Mouse (Mus musculus) intestine, embryonic 14.5 days (tissue): ENCODE measurements around the gene Apobec2. TPM values are rescaled to one million over a fixed set of nuclear protein-coding genes. Genes with fewer than 3 reads are reported as not detected.
A peak's percentile ranks its signal among the peaks of the same experiment; 100 is the strongest.

ENCODE experiments used
- ATAC-seq: fragments of 200-750 bp; cut with Nextera tagmentation; replicated peaks from 2 replicates; pipeline ENCODE4 v1.8.0; 2017; ENCODE audit warnings: low read depth, moderate number of reproducible peaks, moderate TSS enrichment, moderate library complexity; ENCODE audit not compliant: low FRiP score, low TSS enrichment
- DNase-seq: peaks from one replicate; pipeline ENCODE4 v3.0.0-alpha.2; 2018; ENCODE audit warnings: low spot score
- H3K27ac ChIP-seq: fragments of 300-500 bp; sonication (generic); 2 replicates; pipeline ENCODE4 v1.5.1; 2014; ENCODE audit warnings: low read depth, mild to moderate bottlenecking, control low read depth
- H3K27me3 ChIP-seq: fragments of 300-500 bp; sonication (generic); replicated peaks from 2 replicates; pipeline ENCODE4 v1.6.1; 2014; ENCODE audit warnings: low read length, control low read depth; ENCODE audit not compliant: control insufficient read depth, insufficient read depth
- H3K36me3 ChIP-seq: fragments of 300-500 bp; sonication (generic); 2 replicates; pipeline ENCODE4 v1.6.1; 2014; ENCODE audit warnings: low read length, control low read depth; ENCODE audit not compliant: control insufficient read depth, insufficient read depth
- H3K4me1 ChIP-seq: fragments of 300-500 bp; sonication (generic); replicated peaks from 2 replicates; pipeline ENCODE4 v1.6.1; 2014; ENCODE audit warnings: low read length, control low read depth, mixed read lengths; ENCODE audit not compliant: control insufficient read depth, insufficient read depth
- H3K4me2 ChIP-seq: fragments of 300-500 bp; sonication (generic); 2 replicates; pipeline ENCODE4 v1.6.1; 2014; ENCODE audit warnings: low read length
- H3K4me3 ChIP-seq: fragments of 300-500 bp; sonication (generic); 2 replicates; pipeline ENCODE4 v1.5.1; 2014; ENCODE audit warnings: low read depth, low read length, control low read depth, mixed read lengths
- H3K9ac ChIP-seq: fragments of 300-500 bp; sonication (generic); 2 replicates; pipeline ENCODE4 v1.6.1; 2014; ENCODE audit warnings: mild to moderate bottlenecking, low read length
- H3K9me3 ChIP-seq: fragments of 300-500 bp; sonication (generic); 2 replicates; pipeline ENCODE4 v1.6.1; 2016; ENCODE audit warnings: low read length, control low read depth; ENCODE audit not compliant: control insufficient read depth
- WGBS: fragments of 180-500 bp; shearing (Covaris S2); extraction: QIAGEN DNeasy Blood & Tissue Kit; methylation state at CpG from one replicate; pipeline ENCODE4 v1.1.7; 2014; 5-methylcytosine and 5-hydroxymethylcytosine counted together
- polyA plus RNA-seq: library from polyadenylated mRNA; unstranded; fragments of >200 nt; fragmentation: Nextera tagmentation; extraction: Ambion mirVana; gene quantifications from 2 replicates; pipeline ENCODE4 v1.2.1, GENCODE M21; 2014

Apobec2 gene
- polyA plus RNA-seq, 1 experiment from 2014 or later: 2.4 TPM

DNA sequence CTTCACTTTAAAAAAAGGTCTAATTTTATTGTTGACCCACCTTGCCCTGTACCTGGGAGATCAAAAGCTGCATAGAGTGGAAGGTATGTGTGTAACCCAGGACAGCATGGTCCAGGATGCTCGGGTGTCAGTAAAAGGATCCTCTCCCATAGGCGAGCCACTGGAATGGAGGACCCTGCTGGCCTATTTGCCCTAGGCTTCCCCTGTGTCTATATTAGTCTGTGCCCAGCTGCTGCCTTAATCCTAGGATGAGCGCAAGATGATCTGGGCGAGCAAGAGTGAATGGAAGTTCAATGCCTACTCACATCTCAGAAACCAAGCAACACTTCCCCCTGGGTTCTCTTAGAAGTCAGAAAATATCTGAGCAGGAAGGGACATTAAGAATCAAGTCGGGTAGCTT lies 1.7 kb downstream of the Apobec2 start:
- 63% methylated on average over 5 of the region's 5 CpGs for WGBS
- H3K27me3 ChIP-seq: no peaks in the 10 kb centered on the region
- no peak for DNase-seq
- H3K9me3 ChIP-seq: no peaks in the 10 kb centered on the region
- H3K9ac ChIP-seq: no peak overlapping the region
- peak overlapping the region; percentile 81 for H3K27ac ChIP-seq
- H3K36me3 ChIP-seq: no peaks in the 10 kb centered on the region
- no peak overlapping the region for H3K4me2 ChIP-seq
- H3K4me1 ChIP-seq: peaks cover 52% of the 10 kb centered on the region
- ATAC-seq: no peak
- no peak overlapping the region for H3K4me3 ChIP-seq

DNA sequence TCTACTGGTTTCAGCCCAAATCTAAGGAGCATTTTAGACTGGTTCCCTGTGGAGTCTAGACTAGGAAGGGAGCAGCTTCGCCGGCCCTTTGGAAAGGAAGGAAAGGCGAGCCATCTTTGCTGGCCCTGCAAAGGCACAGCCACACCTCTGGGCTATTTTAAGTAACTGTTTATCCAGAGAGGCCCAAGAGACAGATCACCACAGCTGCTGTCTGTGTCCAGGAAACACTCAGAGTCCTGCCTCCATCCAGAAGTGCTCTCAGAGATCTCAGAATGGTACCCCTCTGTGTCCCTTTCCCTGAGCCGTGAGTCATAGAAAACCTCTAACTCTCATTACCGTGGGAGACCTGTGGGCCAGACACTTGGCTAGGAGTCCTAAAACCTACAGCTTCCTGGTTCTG lies 2.3 kb downstream of the Apobec2 start:
- Histone ChIP-seq H3K27me3 (no peaks in the 10 kb centered on the region), H3K4me3 (no peak overlapping the region), H3K36me3 (no peaks in the 10 kb centered on the region), H3K27ac (peak overlapping the region; percentile 81), H3K9me3 (no peaks in the 10 kb centered on the region), H3K9ac (no peak overlapping the region), H3K4me1 (peaks cover 56% of the 10 kb centered on the region), H3K4me2 (peak overlapping the region; percentile 28)
- no peak for ATAC-seq
- DNase-seq: no peak
- 14% methylated on average over 5 of the region's 5 CpGs for WGBS

DNA sequence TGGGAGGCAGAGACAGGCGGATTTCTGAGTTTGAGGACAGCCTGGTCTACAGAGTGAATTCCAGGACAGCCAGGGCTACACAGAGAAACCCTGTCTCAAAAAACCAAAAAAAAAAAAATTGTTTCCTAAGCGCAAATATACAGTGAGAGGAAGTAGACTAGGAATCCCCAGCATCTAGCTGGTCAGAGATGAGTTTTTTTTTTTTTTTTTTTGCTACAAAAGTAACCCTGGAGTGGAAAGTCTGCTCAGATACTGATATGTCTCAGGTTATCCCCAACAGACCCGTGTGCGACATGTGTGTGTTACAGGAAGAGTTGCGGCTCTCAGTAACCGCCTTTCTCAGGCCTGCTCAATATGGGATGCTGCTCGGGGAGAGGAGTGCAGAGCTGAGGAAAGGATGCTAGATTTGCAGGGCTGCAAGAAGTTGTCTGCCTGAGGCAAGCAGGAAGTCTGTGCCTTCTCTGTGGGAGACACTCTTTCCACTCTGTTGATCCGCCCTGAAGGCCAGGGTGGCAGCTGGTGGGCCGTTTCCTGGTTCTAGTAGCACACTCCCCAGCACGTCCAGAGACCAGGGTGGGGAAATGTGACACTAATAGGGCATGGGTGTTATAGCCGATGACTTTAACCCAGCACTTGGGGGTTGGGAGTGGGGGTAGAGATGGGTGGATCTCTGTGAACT lies 4.7 kb downstream of the Apobec2 start:
- Histone ChIP-seq H3K4me2 (no peak overlapping the region), H3K9me3 (no peaks in the 10 kb centered on the region), H3K9ac (no peak overlapping the region), H3K4me3 (no peak overlapping the region), H3K4me1 (peaks cover 52% of the 10 kb centered on the region), H3K27ac (peak overlapping the region; percentile 33; the same call in 1 of the 2 replicates), H3K27me3 (no peaks in the 10 kb centered on the region), H3K36me3 (no peaks in the 10 kb centered on the region)
- ATAC-seq: no peak
- no peak for DNase-seq
- 52% methylated on average over 11 of the region's 11 CpGs for WGBS

DNA sequence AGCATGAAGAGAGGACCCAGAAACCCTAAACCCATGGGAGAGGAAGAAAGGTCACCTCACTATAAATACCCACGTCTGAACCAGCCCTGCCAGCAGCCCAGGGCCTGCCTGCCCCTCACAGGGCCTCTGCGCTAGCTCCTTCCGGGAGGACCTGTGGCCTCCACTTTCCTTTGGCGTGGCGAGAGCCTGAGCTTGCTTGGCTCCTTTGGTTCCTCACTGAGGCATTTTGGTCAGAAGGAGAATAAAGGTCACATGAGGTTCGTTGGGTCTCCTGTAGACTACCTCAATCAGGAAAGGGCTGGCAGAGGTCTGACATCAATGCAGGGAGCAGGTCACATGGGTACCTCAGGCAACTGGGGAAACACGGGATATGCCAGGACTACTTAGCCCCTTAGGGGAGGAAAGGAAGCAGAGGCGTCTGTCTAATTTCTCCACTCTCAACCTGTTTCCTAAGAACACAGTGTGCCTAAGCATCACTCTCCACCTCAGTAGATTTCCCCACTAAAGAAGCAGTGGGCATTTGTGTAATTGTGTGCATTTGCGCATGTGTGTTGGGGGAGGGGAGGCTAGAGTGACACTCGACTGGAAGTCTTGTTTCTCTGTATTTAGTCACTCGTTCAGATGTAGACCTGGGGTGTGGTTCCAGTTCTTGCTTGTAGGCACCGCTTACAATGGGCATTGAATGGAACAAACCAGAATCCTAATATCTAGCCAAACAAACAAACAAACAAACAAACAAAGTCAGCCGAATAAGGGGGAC lies 5.6 kb downstream of the Apobec2 start:
- Histone ChIP-seq H3K9me3 (no peaks in the 10 kb centered on the region), H3K27ac (no peak overlapping the region), H3K27me3 (no peaks in the 10 kb centered on the region), H3K36me3 (no peaks in the 10 kb centered on the region), H3K4me1 (peaks cover 44% of the 10 kb centered on the region), H3K4me3 (no peak overlapping the region), H3K4me2 (no peak overlapping the region), H3K9ac (no peak overlapping the region)
- no peak for DNase-seq
- ATAC-seq: no peak
- 57% methylated on average over 13 of the region's 13 CpGs for WGBS

DNA sequence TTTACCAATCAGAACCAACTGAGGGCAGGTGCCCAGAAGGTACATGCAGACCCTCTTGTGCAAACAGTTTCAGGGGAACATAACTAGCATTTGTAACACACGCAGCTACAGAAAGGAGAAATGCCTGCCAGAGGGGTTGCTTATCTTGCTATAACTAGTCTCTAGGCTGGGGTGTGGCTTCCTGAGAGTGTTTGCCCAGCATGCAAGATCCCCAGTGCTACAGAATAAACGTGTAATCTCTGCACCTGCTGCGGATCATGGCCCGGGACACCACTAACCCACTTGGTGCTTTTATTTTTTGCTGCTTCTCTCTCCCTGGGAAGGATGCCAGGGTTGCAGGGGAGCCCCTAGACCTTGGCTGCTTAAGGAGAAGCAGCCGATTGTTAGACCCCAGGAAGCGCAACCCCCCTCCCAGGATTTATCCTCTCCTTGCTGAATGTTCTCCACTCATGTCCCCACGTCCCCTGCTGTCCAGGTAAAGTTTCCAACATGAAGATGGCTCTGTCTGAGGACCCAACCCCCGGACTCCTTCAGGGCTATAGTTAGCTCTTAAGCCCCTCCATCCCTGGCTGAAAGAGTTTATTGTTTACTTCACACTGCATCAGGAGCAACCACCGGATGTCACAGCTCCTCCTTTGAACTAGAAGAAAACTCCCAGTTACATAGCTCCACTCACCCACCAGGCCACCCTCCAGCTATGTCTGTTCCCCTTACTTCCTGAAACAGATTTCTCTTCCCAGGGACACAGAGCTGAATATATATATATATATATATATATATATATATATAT lies 6.7 kb downstream of the Apobec2 start:
- Histone ChIP-seq H3K27ac (0 out of 2 replicates have a peak overlapping the region, but pooled peaks have one; percentile 35), H3K36me3 (no peaks in the 10 kb centered on the region), H3K4me1 (peaks cover 36% of the 10 kb centered on the region), H3K9me3 (no peaks in the 10 kb centered on the region), H3K4me3 (no peak overlapping the region), H3K9ac (no peak overlapping the region), H3K27me3 (no peaks in the 10 kb centered on the region), H3K4me2 (no peak overlapping the region)
- ATAC-seq: no peak
- WGBS: 26% methylated on average over 9 of the region's 9 CpGs
- no peak for DNase-seq

DNA sequence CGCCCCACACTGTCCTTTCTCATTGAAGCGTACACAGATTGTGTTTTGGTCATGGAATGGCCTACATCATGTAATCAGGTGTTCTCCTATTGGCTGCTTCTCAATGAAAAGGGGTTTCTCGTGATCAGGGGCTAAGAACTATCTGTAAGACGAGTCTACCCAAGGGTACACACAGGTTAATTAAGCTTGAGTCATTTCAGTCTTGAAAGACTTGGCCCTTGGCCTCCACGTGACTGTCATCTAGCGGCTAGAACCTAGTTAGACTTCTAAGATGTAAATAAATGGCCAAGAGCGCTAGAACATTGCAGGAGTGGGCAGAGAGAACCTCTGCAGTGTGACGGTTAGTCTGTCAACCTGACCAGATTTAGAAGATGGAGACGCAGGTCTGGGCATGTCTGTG lies 8.5 kb downstream of the Apobec2 start:
- 86% methylated on average over 9 of the region's 9 CpGs for WGBS

DNA sequence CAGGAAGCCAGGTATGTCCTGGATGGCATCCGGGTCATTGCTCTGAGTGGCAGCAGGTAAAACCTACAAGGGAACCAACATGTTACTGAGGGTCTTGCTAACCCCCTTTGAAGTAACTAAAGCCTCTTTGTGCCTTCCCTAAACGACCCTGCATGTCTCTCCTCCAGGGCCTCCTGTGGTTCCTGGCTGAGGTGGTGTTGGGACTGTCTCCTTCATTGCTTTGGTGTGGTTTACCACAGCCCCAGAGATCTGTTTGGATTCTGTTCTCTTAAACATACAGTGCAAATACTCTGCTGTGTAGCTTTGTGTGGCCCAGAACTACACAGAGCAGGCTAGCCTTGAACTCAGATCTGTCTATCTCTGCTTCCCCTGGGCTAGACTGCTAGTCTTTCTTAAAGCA lies 13.2 kb downstream of the Apobec2 start:
- ATAC-seq: no peak
- DNase-seq: no peak
- 66% methylated on average over 2 of the region's 2 CpGs for WGBS
- Histone ChIP-seq H3K27me3 (no peaks in the 10 kb centered on the region), H3K9me3 (no peaks in the 10 kb centered on the region), H3K27ac (no peak overlapping the region), H3K4me3 (no peak overlapping the region), H3K4me2 (no peak overlapping the region), H3K36me3 (peaks cover 27% of the 10 kb centered on the region), H3K4me1 (0 out of 2 replicates have a peak, but pooled peaks cover 2% of the 10 kb centered on the region), H3K9ac (no peak overlapping the region)

More for the DNA sequence above, 8.5 kb downstream of the Apobec2 start:
- Histone ChIP-seq H3K27me3 (no peaks in the 10 kb centered on the region), H3K36me3 (no peaks in the 10 kb centered on the region), H3K27ac (no peak overlapping the region), H3K4me2 (no peak overlapping the region), H3K4me3 (no peak overlapping the region), H3K9ac (no peak overlapping the region), H3K9me3 (no peaks in the 10 kb centered on the region), H3K4me1 (peaks cover 23% of the 10 kb centered on the region)
- DNase-seq (no peak), ATAC-seq (no peak)

DNA sequence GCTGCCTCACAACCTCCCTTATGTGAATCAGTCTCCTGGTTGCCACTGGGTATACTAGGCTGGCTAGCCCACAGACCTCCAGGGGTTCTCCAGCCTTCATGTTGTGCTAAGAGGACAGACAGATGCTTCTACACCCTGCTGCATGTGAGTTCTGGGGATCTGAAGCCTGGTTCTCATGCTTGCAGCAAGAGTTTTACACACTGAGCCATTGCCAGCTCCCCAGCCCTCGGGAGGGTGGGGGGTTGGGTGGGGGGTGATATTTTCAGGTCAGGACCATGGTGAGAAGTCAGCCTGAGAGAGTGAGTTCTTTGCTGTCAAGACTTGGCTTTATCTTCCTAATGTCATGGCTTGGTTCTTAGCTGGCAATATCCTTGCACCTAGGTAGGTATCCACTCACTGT lies 13.9 kb downstream of the Apobec2 start:
- 79% methylated on average over 1 of the region's 1 CpGs for WGBS
- Histone ChIP-seq H3K27me3 (no peaks in the 10 kb centered on the region), H3K36me3 (peaks cover 35% of the 10 kb centered on the region), H3K9me3 (no peaks in the 10 kb centered on the region), H3K4me3 (no peak overlapping the region), H3K27ac (peak overlapping the region; percentile 34), H3K9ac (no peak overlapping the region), H3K4me2 (peak overlapping the region; percentile 22), H3K4me1 (0 out of 2 replicates have a peak, but pooled peaks cover 2% of the 10 kb centered on the region)
- DNase-seq: no peak
- ATAC-seq: no peak
